Mouse (Mus musculus): ENCODE results near the gene Olfr1311. TPM values are rescaled to one million over a fixed set of nuclear protein-coding genes. Genes with fewer than 3 reads are reported as not detected.
"Not testable (repeated sequence)": the region's sequence is repeated elsewhere in the genome, so short reads cannot be mapped to it uniquely, and the experiment has no call there.

Olfr1311 gene
- total RNA-seq (2021): not detected
- long read RNA-seq, experiment 1: 0 reads
- long read RNA-seq, experiment 2: 0 reads

DNA sequence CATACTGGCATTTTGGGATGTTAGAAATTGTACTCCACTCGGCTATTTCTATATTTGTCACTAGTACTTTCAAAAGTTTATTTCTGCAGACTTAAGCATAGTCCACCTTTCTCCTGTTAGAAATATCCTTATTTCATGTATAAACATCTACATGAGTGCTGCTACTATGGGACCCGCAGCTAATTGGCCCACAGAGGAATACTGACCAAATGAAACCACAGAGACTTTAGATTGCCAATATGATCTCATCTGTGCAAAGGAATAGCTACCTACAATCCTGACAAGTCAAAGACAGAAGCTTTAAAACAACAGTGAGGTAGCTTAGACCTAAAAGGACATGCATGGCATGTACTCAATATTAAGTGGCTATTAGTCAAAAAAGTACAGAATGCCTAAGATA lies at the start of gene Olfr1311:
Gene Olfr1311, minus strand, starts transcription at position 101 of the 400 bp plus-strand sequence.
- DNase-seq (ENCODE audit: low spot score in 2 of 2): no peak

GRCm38 (mm10) chr2:112050138-112050537 lies 25.9 kb upstream of the Olfr1311 start, which contains the start of gene Olfr1312:
TSS of gene Olfr1312 (minus strand) at chr2:112050238.
- no peak for DNase-seq (ENCODE audit: low spot score in 2 of 2)

DNA sequence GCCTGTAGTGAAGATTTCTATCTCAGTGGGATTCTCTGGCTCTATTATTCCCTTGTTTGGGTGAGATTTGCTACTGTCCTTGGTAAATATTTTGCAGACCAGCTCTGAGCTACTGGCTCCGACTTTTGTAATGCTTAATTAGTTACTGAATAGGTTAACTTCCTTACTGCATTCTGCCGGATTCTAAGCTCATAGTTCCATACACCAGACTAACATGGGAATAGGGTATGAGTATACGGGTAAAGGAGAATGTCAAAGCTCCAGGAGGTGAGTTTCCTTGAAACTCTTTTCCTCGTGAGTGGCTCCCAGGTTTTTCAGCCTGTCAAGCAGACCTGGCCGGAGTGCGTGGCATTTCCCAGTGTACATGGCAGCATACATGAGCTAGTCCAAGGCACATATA lies 2.8 kb upstream of the Olfr1311 start:
- not testable (repeated sequence) for DNase-seq (ENCODE audit: low spot score in 2 of 2)

DNA sequence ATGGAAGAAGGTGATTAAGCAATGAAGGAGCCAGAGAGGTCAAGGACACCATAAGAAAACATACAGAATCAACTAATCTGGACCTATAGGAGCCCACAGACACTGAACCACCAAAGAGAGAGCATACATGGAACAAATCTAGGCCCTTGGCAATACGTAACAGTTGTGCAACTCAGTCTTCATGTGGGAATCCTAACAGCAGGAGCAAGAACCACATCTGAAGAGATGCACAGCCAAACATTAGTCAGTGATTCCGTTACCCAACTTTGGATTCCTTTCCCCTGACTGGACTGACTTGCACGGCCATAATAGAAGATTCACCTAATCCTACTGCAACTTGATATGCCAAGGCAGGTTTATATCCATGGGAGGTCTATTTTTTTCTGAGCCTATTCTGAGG lies 9.3 kb downstream of the Olfr1311 start:
- no peak for DNase-seq (ENCODE audit: low spot score in 2 of 2)

DNA sequence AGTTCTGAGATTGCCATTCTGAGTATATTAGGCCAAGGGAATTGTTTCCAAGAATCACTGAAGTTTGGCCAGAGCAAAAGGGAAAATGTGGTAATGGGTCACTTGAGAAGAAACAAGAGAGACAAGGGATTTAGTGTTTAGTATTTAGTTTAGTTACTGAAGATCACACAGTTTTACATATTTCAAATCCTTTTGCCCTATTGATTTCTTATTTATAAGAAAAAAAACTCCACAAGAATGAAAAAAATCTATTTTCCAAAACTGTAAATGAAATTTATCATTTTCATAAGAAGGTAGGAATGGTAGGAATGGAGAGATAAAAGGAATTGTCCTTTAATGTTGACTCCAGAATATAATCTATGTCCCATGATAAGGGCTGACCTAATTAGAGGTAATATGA lies 11.6 kb downstream of the Olfr1311 start, which contains the start of gene Olfr1310:
Gene Olfr1310, minus strand, starts transcription at position 101 of the 400 bp plus-strand sequence.
- DNase-seq (ENCODE audit: low spot score in 2 of 2): no peak

- no peak for DNase-seq (ENCODE audit: low spot score in 2 of 2)
Observed at GRCm38 (mm10) chr2:111990181-111990580, 34.0 kb downstream of the Olfr1311 start, which contains the start of gene Olfr1309. TSS of gene Olfr1309 (minus strand) at chr2:111990281.

Other genes with a start within 250 kb of the Olfr1311 start
- not detected for gene Olfr1302, start 247.0 kb downstream of the Olfr1311 start, total RNA-seq (2021)
- not detected for gene Olfr1303, start 204.1 kb downstream of the Olfr1311 start, total RNA-seq (2021)
- not detected for gene Olfr1305, start 147.3 kb downstream of the Olfr1311 start, total RNA-seq (2021)
- not detected for gene Olfr1306, start 108.1 kb downstream of the Olfr1311 start, total RNA-seq (2021)
- gene Olfr1307, start 75.0 kb downstream of the Olfr1311 start, total RNA-seq (2021): not detected
- not detected for gene Olfr1308, start 59.5 kb downstream of the Olfr1311 start, total RNA-seq (2021)
- gene Olfr1309, start 34.1 kb downstream of the Olfr1311 start, total RNA-seq (2021): not detected
- not detected for gene Olfr1310, start 11.7 kb downstream of the Olfr1311 start, total RNA-seq (2021)
- not detected for gene Olfr1312, start 25.8 kb upstream of the Olfr1311 start, total RNA-seq (2021)
- not detected for gene Olfr1313, start 53.4 kb upstream of the Olfr1311 start, total RNA-seq (2021)
- gene Olfr1314, start 72.4 kb upstream of the Olfr1311 start, total RNA-seq (2021): not detected
- gene Olfr1315-ps1, start 91.0 kb upstream of the Olfr1311 start, total RNA-seq (2021): not detected
- gene Olfr1316, start 110.6 kb upstream of the Olfr1311 start, total RNA-seq (2021): not detected
- gene Olfr1317, start 115.9 kb upstream of the Olfr1311 start, total RNA-seq (2021): not detected
- not detected for gene Olfr1318, start 129.8 kb upstream of the Olfr1311 start, total RNA-seq (2021)
- gene Lpcat4, start 215.1 kb upstream of the Olfr1311 start, total RNA-seq (2021): 1 to 10 TPM; 5.2 to 5.9 TPM
- gene Nutm1, start 234.9 kb upstream of the Olfr1311 start, total RNA-seq (2021): not detected
- 100 to 1,000 TPM; 109 to 149 TPM for gene Nop10, start 237.5 kb upstream of the Olfr1311 start, total RNA-seq (2021)
- gene Slc12a6, start 241.4 kb upstream of the Olfr1311 start, total RNA-seq (2021): 10 to 100 TPM; 26.9 to 32.5 TPM
- gene Gm21985, start 241.9 kb upstream of the Olfr1311 start, total RNA-seq (2021): under 1 TPM in 1 of 2 experiments, not detected in 1; 0.38 TPM